7 mouse cellular contexts compared by ENCODE assay signal in genomic region chr8:84902367-84902919, GRCm38 (mm10). TPM values are rescaled to one million over a fixed set of nuclear protein-coding genes. Genes with fewer than 3 reads are reported as not detected.
DNase-seq lines count a peak whose midpoint lies in the region; ATAC-seq and TF ChIP-seq lines count a peak whose summit lies in the region.

No protein-coding gene starts in this region.

- whole genome bisulfite sequencing in lung, embryonic 16.5 days: 4% methylated on average over 24 of the region's 24 CpGs
- 3% methylated on average over 24 of the region's 24 CpGs for WGBS in forebrain, embryonic 10.5 days
- 3% methylated on average over 24 of the region's 24 CpGs for WGBS in limb, embryonic 14.5 days
- WGBS in small intestine, adult 2 months: 6% methylated on average over 24 of the region's 24 CpGs

- H3K4me3 ChIP-seq in lung, embryonic 16.5 days (ENCODE audit: low read length): peak overlapping the region; percentile 75
- peak overlapping the region; percentile 69 for H3K4me3 ChIP-seq in forebrain, embryonic 10.5 days
- peak overlapping the region; percentile 61 for H3K4me3 ChIP-seq in limb, embryonic 14.5 days (replicated peaks; ENCODE audit: low read length)
- H3K4me3 ChIP-seq in small intestine, adult 2 months (ENCODE audit: low read depth, low read length): peak overlapping the region; percentile 79

- H3K27ac ChIP-seq in lung, embryonic 16.5 days (ENCODE audit: low read length): peak overlapping the region; percentile 65
- H3K27ac ChIP-seq in forebrain, embryonic 10.5 days: peak overlapping the region; percentile 90
- H3K27ac ChIP-seq in limb, embryonic 14.5 days (replicated peaks; ENCODE audit: low read depth, low read length): no peak overlapping the region
- no peak overlapping the region for H3K27ac ChIP-seq in small intestine, adult 2 months (ENCODE audit: insufficient read depth, low read depth, low read length)

- H3K4me1 ChIP-seq in lung, embryonic 16.5 days (replicated peaks; ENCODE audit: control insufficient read depth, insufficient read depth, low read length): peaks cover 8% of the 10 kb centered on the region
- H3K4me1 ChIP-seq in forebrain, embryonic 10.5 days: peaks cover 21% of the 10 kb centered on the region
- H3K4me1 ChIP-seq in limb, embryonic 14.5 days (ENCODE audit: control insufficient read depth, insufficient read depth, low read length): peaks cover 5% of the 10 kb centered on the region; the same call in 1 of the 2 replicates
- peaks cover 4% of the 10 kb centered on the region; the same call in 1 of the 2 replicates for H3K4me1 ChIP-seq in small intestine, adult 2 months (ENCODE audit: control insufficient read depth, insufficient read depth, insufficient read length, low read length)

- ATAC-seq in lung, embryonic 16.5 days (ENCODE audit: low read depth): peak; percentile 12
- peak; percentile 19; the same call in 1 of the 2 replicates for ATAC-seq in limb, embryonic 14.5 days (ENCODE audit: low FRiP score, low read depth)

- peak overlapping the region; percentile 99 for H3K4me2 ChIP-seq in lung, embryonic 16.5 days (ENCODE audit: low read depth, low read length)
- H3K4me2 ChIP-seq in limb, embryonic 14.5 days (replicated peaks; ENCODE audit: low read depth, low read length, severe bottlenecking): peak overlapping the region; percentile 96

- TF ChIP-seq POLR2A in limb, embryonic 14.5 days (IDR thresholded peaks at IDR 0.05; ENCODE audit: borderline replicate concordance, extremely low read depth, insufficient read depth, insufficient read length): no peak
- TF ChIP-seq POLR2A in small intestine, adult 2 months (IDR thresholded peaks at IDR 0.05; ENCODE audit: low read depth, low read length): no peak

- peaks cover 4% of the 10 kb centered on the region; the same call in 1 of the 2 replicates for H3K27me3 ChIP-seq in lung, embryonic 16.5 days (ENCODE audit: control insufficient read depth, insufficient read depth, low read depth, low read length)
- H3K27me3 ChIP-seq in forebrain, embryonic 10.5 days (ENCODE audit: poor library complexity, severe bottlenecking): peaks cover 52% of the 10 kb centered on the region
- no peaks in the 10 kb centered on the region for H3K27me3 ChIP-seq in limb, embryonic 14.5 days (ENCODE audit: control insufficient read depth, insufficient read depth, low read length)
- no peaks in the 10 kb centered on the region for H3K27me3 ChIP-seq in small intestine, adult 2 months (ENCODE audit: control insufficient read depth, insufficient read depth, low read length)

- no peaks in the 10 kb centered on the region for H3K9me3 ChIP-seq in lung, embryonic 16.5 days (ENCODE audit: control insufficient read depth, low read length)
- no peaks in the 10 kb centered on the region for H3K9me3 ChIP-seq in forebrain, embryonic 10.5 days
- no peaks in the 10 kb centered on the region for H3K9me3 ChIP-seq in limb, embryonic 14.5 days (ENCODE audit: control insufficient read depth, low read length)

- no peak for DNase-seq in lung, postnatal 4 days
- peak; percentile 42 for DNase-seq in forebrain, embryonic 10.5 days (ENCODE audit: extremely low spot score, low spot score)
- DNase-seq in limb, embryonic 14.5 days (ENCODE audit: low spot score): no peak
- no peak for DNase-seq in layer of hippocampus, adult 8-10 months (ENCODE audit: low spot score in 2 of 2)
- no peak for DNase-seq in right cerebral cortex, postnatal 14 days

- H3K9ac ChIP-seq in lung, embryonic 16.5 days (ENCODE audit: low read length): peak overlapping the region; percentile 92
- H3K9ac ChIP-seq in limb, embryonic 14.5 days (ENCODE audit: low read depth, low read length, severe bottlenecking): peak overlapping the region; percentile 75

- TF ChIP-seq CTCF in small intestine, adult 2 months (IDR thresholded peaks at IDR 0.05; ENCODE audit: extremely low read depth, insufficient read length, insufficient replicate concordance, low read depth, low read length): no peak

- no peaks in the 10 kb centered on the region for H3K36me3 ChIP-seq in lung, embryonic 16.5 days (ENCODE audit: control insufficient read depth, insufficient read depth, low read length)
- no peaks in the 10 kb centered on the region for H3K36me3 ChIP-seq in forebrain, embryonic 10.5 days (replicated peaks)
- H3K36me3 ChIP-seq in limb, embryonic 14.5 days (ENCODE audit: control insufficient read depth, insufficient read depth, low read length): no peaks in the 10 kb centered on the region
- H3K36me3 ChIP-seq in small intestine, adult 2 months (ENCODE audit: control insufficient read depth, insufficient read depth, low read length): no peaks in the 10 kb centered on the region

RNA-seq across cellular contexts. Expression of gene Klf1, which starts 0.7 kb away (rescaled TPM):
- 1.5 and 4.9 TPM in 2 replicates for polyA plus RNA-seq in lung, embryonic 16.5 days (2015; fragmentation: Nextera tagmentation; extraction: Ambion mirVana)
- polyA plus RNA-seq in forebrain, embryonic 10.5 days (2016; fragmentation: Nextera tagmentation; extraction: Ambion mirVana): 18.3 and 24.3 TPM in 2 replicates
- 2.5 and 3.0 TPM in 2 replicates for polyA plus RNA-seq in limb, embryonic 14.5 days (2012; rRNA removed)
- polyA plus RNA-seq in limb, embryonic 14.5 days (2014; fragmentation: Nextera tagmentation; extraction: Ambion mirVana): 1.4 and 2.0 TPM in 2 replicates
- 0.30 and 0.38 TPM in 2 replicates for polyA plus RNA-seq in small intestine, adult 2 months (2012; rRNA removed)
- total RNA-seq in layer of hippocampus, adult 8-10 months (2022): under 1 TPM in 2 of 4 experiments, not detected in 2; 0.21 to 0.31 TPM

RNA-seq across cellular contexts. Expression of gene Dnase2a, which starts 5.9 kb away (rescaled TPM):
- polyA plus RNA-seq in lung, embryonic 16.5 days (2015; fragmentation: Nextera tagmentation; extraction: Ambion mirVana): 19.9 and 21.1 TPM in 2 replicates
- polyA plus RNA-seq in forebrain, embryonic 10.5 days (2016; fragmentation: Nextera tagmentation; extraction: Ambion mirVana): 7.9 and 9.2 TPM in 2 replicates
- polyA plus RNA-seq in limb, embryonic 14.5 days (2012; rRNA removed): 18.5 and 20.5 TPM in 2 replicates
- 13.8 and 15.4 TPM in 2 replicates for polyA plus RNA-seq in limb, embryonic 14.5 days (2014; fragmentation: Nextera tagmentation; extraction: Ambion mirVana)
- polyA plus RNA-seq in small intestine, adult 2 months (2012; rRNA removed): 4.1 and 5.9 TPM in 2 replicates
- 10 to 100 TPM in 2 of 4 experiments, 1 to 10 TPM in 2; 4.4 to 18.9 (median 9.2) TPM for total RNA-seq in layer of hippocampus, adult 8-10 months (2022)

RNA-seq across cellular contexts. Expression of gene Gcdh, which starts 8.7 kb away (rescaled TPM):
- polyA plus RNA-seq in lung, embryonic 16.5 days (2015; fragmentation: Nextera tagmentation; extraction: Ambion mirVana): 36.7 and 37.3 TPM in 2 replicates
- 44.6 and 49.6 TPM in 2 replicates for polyA plus RNA-seq in forebrain, embryonic 10.5 days (2016; fragmentation: Nextera tagmentation; extraction: Ambion mirVana)
- polyA plus RNA-seq in limb, embryonic 14.5 days (2012; rRNA removed): 45.8 and 58.9 TPM in 2 replicates
- polyA plus RNA-seq in limb, embryonic 14.5 days (2014; fragmentation: Nextera tagmentation; extraction: Ambion mirVana): 29.8 and 34.5 TPM in 2 replicates
- polyA plus RNA-seq in small intestine, adult 2 months (2012; rRNA removed): 32.5 and 53.2 TPM in 2 replicates
- total RNA-seq in layer of hippocampus, adult 8-10 months (2022): 10 to 100 TPM; 38.7 to 46.2 (median 40.4) TPM

RNA-seq across cellular contexts. Expression of gene Syce2, which starts 30.5 kb away (rescaled TPM):
- 58.7 and 59.6 TPM in 2 replicates for polyA plus RNA-seq in lung, embryonic 16.5 days (2015; fragmentation: Nextera tagmentation; extraction: Ambion mirVana)
- polyA plus RNA-seq in forebrain, embryonic 10.5 days (2016; fragmentation: Nextera tagmentation; extraction: Ambion mirVana): 91.1 and 92.7 TPM in 2 replicates
- polyA plus RNA-seq in limb, embryonic 14.5 days (2012; rRNA removed): 30.5 and 36.9 TPM in 2 replicates
- polyA plus RNA-seq in limb, embryonic 14.5 days (2014; fragmentation: Nextera tagmentation; extraction: Ambion mirVana): 75.3 and 78.4 TPM in 2 replicates
- polyA plus RNA-seq in small intestine, adult 2 months (2012; rRNA removed): 0.60 and 2.1 TPM in 2 replicates
- total RNA-seq in layer of hippocampus, adult 8-10 months (2022): 10 to 100 TPM; 13.0 to 18.4 (median 14.5) TPM

RNA-seq across cellular contexts. Expression of gene Mast1, which starts 34.7 kb away (rescaled TPM):
- 0.64 and 0.72 TPM in 2 replicates for polyA plus RNA-seq in lung, embryonic 16.5 days (2015; fragmentation: Nextera tagmentation; extraction: Ambion mirVana)
- 2.6 and 3.8 TPM in 2 replicates for polyA plus RNA-seq in forebrain, embryonic 10.5 days (2016; fragmentation: Nextera tagmentation; extraction: Ambion mirVana)
- 0.36 and 0.50 TPM in 2 replicates for polyA plus RNA-seq in limb, embryonic 14.5 days (2012; rRNA removed)
- 0.15 and 0.32 TPM in 2 replicates for polyA plus RNA-seq in limb, embryonic 14.5 days (2014; fragmentation: Nextera tagmentation; extraction: Ambion mirVana)
- 0.50 and 0.71 TPM in 2 replicates for polyA plus RNA-seq in small intestine, adult 2 months (2012; rRNA removed)
- total RNA-seq in layer of hippocampus, adult 8-10 months (2022): 10 to 100 TPM; 77.3 to 83.2 (median 80.8) TPM

Comparison
In these comparisons a context has a peak if more than half of its experiments do, and no peak if none do; other contexts are left out.
1. H3K27ac ChIP-seq: peak in lung, embryonic 16.5 days (single experiment) and forebrain, embryonic 10.5 days (single experiment); none in limb, embryonic 14.5 days (single experiment) and small intestine, adult 2 months (single experiment).
2. Peak in every context shown above with its lines, with median percentiles within 50 percentile points of each other: H3K4me3 ChIP-seq.